Mouse (Mus musculus) embryonic facial prominence, embryonic 14.5 days (tissue): ENCODE data around the gene Ano5. TPM values are rescaled to one million over a fixed set of nuclear protein-coding genes. Genes with fewer than 3 reads are reported as not detected.

ENCODE experiments used
- ATAC-seq: fragments of 200-750 bp; cut with Nextera tagmentation; 2 replicates; pipeline ENCODE4 v1.8.0; 2017; ENCODE audit warnings: low read depth, moderate number of reproducible peaks, moderate TSS enrichment
- DNase-seq: peaks from one replicate; pipeline ENCODE4 v3.0.0-alpha.2; 2015; ENCODE audit warnings: low spot score
- H3K27ac ChIP-seq: fragments of 300-500 bp; sonication (generic); replicated peaks from 2 replicates; pipeline ENCODE4 v1.5.1; 2014; ENCODE audit warnings: low read depth, mild to moderate bottlenecking, low read length, moderate library complexity
- H3K27me3 ChIP-seq: fragments of 300-500 bp; sonication (generic); replicated peaks from 2 replicates; pipeline ENCODE4 v1.6.1; 2014; ENCODE audit warnings: low read length; ENCODE audit not compliant: control insufficient read depth, insufficient read depth
- H3K36me3 ChIP-seq: fragments of 300-500 bp; sonication (generic); 2 replicates; pipeline ENCODE4 v1.6.1; 2014; ENCODE audit warnings: low read length, mixed read lengths; ENCODE audit not compliant: control insufficient read depth, insufficient read depth
- H3K4me1 ChIP-seq: fragments of 300-500 bp; sonication (generic); 2 replicates; pipeline ENCODE4 v1.6.1; 2014; ENCODE audit warnings: antibody characterized with exemption, low read length; ENCODE audit not compliant: control insufficient read depth, insufficient read depth
- H3K4me2 ChIP-seq: fragments of 300-500 bp; sonication (generic); 2 replicates; pipeline ENCODE4 v1.6.1; 2014; ENCODE audit warnings: low read depth, mild to moderate bottlenecking, low read length, moderate library complexity, mixed read lengths
- H3K4me3 ChIP-seq: fragments of 300-500 bp; sonication (generic); 2 replicates; pipeline ENCODE4 v1.5.1; 2014; ENCODE audit warnings: low read depth, mild to moderate bottlenecking, low read length
- H3K9ac ChIP-seq: fragments of 300-500 bp; sonication (generic); 2 replicates; pipeline ENCODE4 v1.6.1; 2014; ENCODE audit warnings: low read depth, mild to moderate bottlenecking, low read length, moderate library complexity, mixed read lengths
- H3K9me3 ChIP-seq: fragments of 300-500 bp; sonication (generic); 2 replicates; pipeline ENCODE4 v1.6.1; 2016; ENCODE audit warnings: low read length; ENCODE audit not compliant: control insufficient read depth
- WGBS: fragments of 180-500 bp; shearing (Covaris S2); extraction: QIAGEN DNeasy Blood & Tissue Kit; methylation state at CpG from one replicate; pipeline ENCODE4 v1.1.7; 2014; 5-methylcytosine and 5-hydroxymethylcytosine counted together
- polyA plus RNA-seq: library from polyadenylated mRNA; unstranded; fragments of >200 nt; fragmentation: Nextera tagmentation; extraction: Ambion mirVana; gene quantifications from 2 replicates; pipeline ENCODE4 v1.2.1, GENCODE M21; 2014

Ano5 gene
- polyA plus RNA-seq, 1 experiment from 2014 or later, result 0.84 TPM

GRCm38 (mm10) chr7:51633230-51633844 is 122.5 kb downstream of the Ano5 start:
- peak; percentile 47 for ATAC-seq
- peaks cover 39% of the 10 kb centered on the region for H3K27me3 ChIP-seq
- H3K36me3 ChIP-seq, result no peaks in the 10 kb centered on the region
- H3K4me2 ChIP-seq, result no peak overlapping the region
- H3K9me3 ChIP-seq, result no peaks in the 10 kb centered on the region
- no peak overlapping the region for H3K4me3 ChIP-seq
- no peak overlapping the region for H3K27ac ChIP-seq
- H3K9ac ChIP-seq, result no peak overlapping the region
- H3K4me1 ChIP-seq, result no peaks in the 10 kb centered on the region
- WGBS, result 8% methylated on average over 7 of the region's 7 CpGs
- DNase-seq, result no peak

Other genes starting within 250 kb of the Ano5 start
- gene Slc17a6, start 111.0 kb downstream of the Ano5 start, polyA plus RNA-seq, result 3.9 and 4.4 TPM in 2 replicates